Mouse (Mus musculus) liver, adult 2 months (tissue): ENCODE measurements around the gene Aurkaip1. TPM values are rescaled to one million over a fixed set of nuclear protein-coding genes. Genes with fewer than 3 reads are reported as not detected.

Source experiments
- DNase-seq: peaks from one replicate; pipeline ENCODE4 v3.0.0-alpha.2; 2011; ENCODE audit warnings: low read depth, low spot score; ENCODE audit errors: extremely low read depth
- H3K27ac ChIP-seq: fragments of 200-500 bp; replicated peaks from 2 replicates; pipeline ENCODE4 v1.5.1; 2012; ENCODE audit warnings: low read depth, mild to moderate bottlenecking, control low read depth, inconsistent platforms, low read length; ENCODE audit not compliant: insufficient read depth
- H3K27me3 ChIP-seq: fragments of 200-500 bp; 2 replicates; pipeline ENCODE4 v1.6.1; 2012; ENCODE audit warnings: mild to moderate bottlenecking, moderate library complexity, low read length, inconsistent platforms; ENCODE audit not compliant: control insufficient read depth, insufficient read depth
- H3K36me3 ChIP-seq: fragments of 200-500 bp; 2 replicates; pipeline ENCODE4 v1.6.1; 2012; ENCODE audit warnings: low read length, inconsistent platforms; ENCODE audit not compliant: control insufficient read depth, insufficient read depth
- H3K4me1 ChIP-seq: fragments of 200-500 bp; 2 replicates; pipeline ENCODE4 v1.6.1; 2011; ENCODE audit warnings: low read length; ENCODE audit not compliant: control insufficient read depth, insufficient read depth
- H3K4me3 ChIP-seq: fragments of 200-500 bp; 2 replicates; pipeline ENCODE4 v1.5.1; 2011; ENCODE audit warnings: low read depth, mild to moderate bottlenecking, control low read depth, low read length, moderate library complexity; ENCODE audit not compliant: insufficient read depth
- H3K79me2 ChIP-seq: fragments of 200-500 bp; 2 replicates; pipeline ENCODE4 v1.6.1; 2012; ENCODE audit warnings: inconsistent platforms, mild to moderate bottlenecking, low read length, moderate library complexity; ENCODE audit not compliant: control insufficient read depth, insufficient read depth
- H3K9ac ChIP-seq: fragments of 200-500 bp; 2 replicates; pipeline ENCODE4 v1.6.1; 2012; ENCODE audit warnings: low read depth, mild to moderate bottlenecking, control low read depth, inconsistent platforms, low read length
- CTCF ChIP-seq: fragments of 200-500 bp; IDR thresholded peaks from 2 replicates; pipeline ENCODE4 v1.5.1; 2011; ENCODE audit warnings: low read depth, low read length, control low read depth
- POLR2A ChIP-seq: fragments of 200-500 bp; IDR thresholded peaks from 2 replicates; pipeline ENCODE4 v1.6.1; 2011; ENCODE audit warnings: low read length, control low read depth; ENCODE audit not compliant: insufficient read depth; ENCODE audit errors: extremely low read depth
- WGBS: fragments of 180-500 bp; shearing (Covaris S2); methylation state at CpG from one replicate; pipeline ENCODE4 v1.1.7; 2018; 5-methylcytosine and 5-hydroxymethylcytosine counted together
- polyA plus RNA-seq: library from polyadenylated mRNA; depleted of rRNA; stranded (reverse); fragments of >200 nt; gene quantifications from 2 replicates; pipeline ENCODE4 v1.2.3, GENCODE M21; 2012; rRNA removed
- total RNA-seq: library from RNA; depleted of rRNA; stranded (reverse); fragments of >200 nt; gene quantifications from 2 replicates; pipeline ENCODE4 v1.2.3, GENCODE M21; 2014; rRNA removed

Gene Aurkaip1
- total and polyA plus RNA-seq, 2 experiments: 151 to 154 TPM

- WGBS: 64% methylated on average over 7 of the region's 7 CpGs
- H3K36me3 ChIP-seq: peaks cover 6% of the 10 kb centered on the region; the same call in 1 of the 2 replicates
- TF ChIP-seq POLR2A (no peak), CTCF (no peak)
- H3K27me3 ChIP-seq: no peaks in the 10 kb centered on the region
- no peaks in the 10 kb centered on the region for H3K4me1 ChIP-seq
- H3K9ac ChIP-seq: no peak overlapping the region
- no peak overlapping the region for H3K27ac ChIP-seq
- no peak overlapping the region for H3K4me3 ChIP-seq
- H3K79me2 ChIP-seq: no peaks in the 10 kb centered on the region
- DNase-seq: peak; percentile 39
These were observed 30.7 kb downstream of the Aurkaip1 start for GRCm38 (mm10) chr4:155861787-155862186.

DNA sequence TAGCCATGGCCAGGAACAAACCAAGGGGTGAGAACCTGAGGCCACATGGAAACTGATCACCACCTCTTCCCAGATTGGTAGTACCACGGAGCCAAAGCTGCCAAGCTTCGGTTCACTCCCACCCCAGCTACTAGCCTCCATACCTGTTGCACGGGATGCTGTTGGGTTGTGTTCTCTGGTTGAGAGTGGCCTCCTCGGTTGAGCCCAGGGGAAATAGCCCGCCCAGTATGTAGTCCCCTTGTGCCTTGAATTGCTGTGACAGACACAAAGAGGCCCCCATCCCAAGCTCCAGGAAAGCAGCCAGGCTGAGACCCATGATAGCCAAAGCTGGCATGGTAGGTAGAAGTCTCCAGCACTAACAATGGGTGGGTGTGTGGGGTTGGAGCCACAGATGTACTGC lies 31.9 kb downstream of the Aurkaip1 start, which contains the start of gene Tas1r3:
Tas1r3 (minus strand) TSS at position 362 of the 400 bp plus-strand sequence.
- no peak for DNase-seq
- Histone ChIP-seq H3K36me3 (peaks cover 6% of the 10 kb centered on the region; the same call in 1 of the 2 replicates), H3K27ac (no peak within 1 kb of the TSS), H3K79me2 (no peaks in the 10 kb centered on the region), H3K9ac (no peak within 1 kb of the TSS), H3K27me3 (no peaks in the 10 kb centered on the region), H3K4me1 (no peaks in the 10 kb centered on the region), H3K4me3 (no peak within 1 kb of the TSS)
- TF ChIP-seq CTCF (no peak), POLR2A (no peak)
- 78% methylated on average over 5 of the region's 5 CpGs for WGBS

- TF ChIP-seq POLR2A (no peak), CTCF (no peak)
- Histone ChIP-seq H3K27me3 (no peaks in the 10 kb centered on the region), H3K36me3 (peaks cover 4% of the 10 kb centered on the region; the same call in 1 of the 2 replicates), H3K9ac (peak overlapping the region; percentile 76), H3K4me3 (peak overlapping the region; percentile 90), H3K27ac (peak overlapping the region; percentile 30), H3K79me2 (peaks cover 4% of the 10 kb centered on the region; the same call in 1 of the 2 replicates), H3K4me1 (peaks cover 10% of the 10 kb centered on the region)
- 4% methylated on average over 22 of the region's 22 CpGs for WGBS
- DNase-seq: peak; percentile 57
These were observed 37.7 kb downstream of the Aurkaip1 start for GRCm38 (mm10) chr4:155868614-155869298.

- TF ChIP-seq CTCF (peak; percentile 39), POLR2A (peak; percentile 61)
- Histone ChIP-seq H3K27me3 (no peaks in the 10 kb centered on the region), H3K4me3 (peak within 1 kb of the TSS; percentile 90), H3K36me3 (peaks cover 5% of the 10 kb centered on the region; the same call in 1 of the 2 replicates), H3K79me2 (peaks cover 4% of the 10 kb centered on the region; the same call in 1 of the 2 replicates), H3K9ac (peak within 1 kb of the TSS; percentile 79), H3K27ac (peak within 1 kb of the TSS; percentile 30), H3K4me1 (peaks cover 10% of the 10 kb centered on the region)
- WGBS: under 1% methylated on average over 63 of the region's 63 CpGs
- DNase-seq: peak; percentile 84
These were observed 38.4 kb downstream of the Aurkaip1 start, which contains the start of the genes Cptp and Ints11 for GRCm38 (mm10) chr4:155869317-155870033. TSS of gene Cptp (minus strand) at chr4:155869440. TSS of gene Ints11 (plus strand) at chr4:155869546.

DNA sequence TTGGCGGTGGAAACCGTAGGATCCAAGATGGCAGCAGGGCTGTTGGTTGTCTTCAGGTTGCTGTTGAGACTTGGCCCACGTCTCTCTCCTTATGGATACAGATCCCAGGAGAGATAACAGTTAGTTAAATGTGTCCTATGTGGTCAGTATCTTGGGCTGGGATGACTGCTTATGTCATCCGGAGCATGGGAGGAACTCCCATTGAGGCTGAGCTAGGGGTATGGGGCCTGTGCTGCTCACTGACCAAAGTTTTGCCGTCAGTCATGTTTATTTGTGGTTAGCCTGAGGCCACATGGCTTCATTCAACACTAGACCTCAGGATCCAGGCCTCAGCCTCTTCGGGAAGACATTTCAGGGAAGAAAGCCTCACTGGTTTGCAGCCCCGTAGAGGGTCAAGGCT lies 40.3 kb downstream of the Aurkaip1 start:
- 76% methylated on average over 7 of the region's 7 CpGs for WGBS
- Histone ChIP-seq H3K36me3 (peaks cover 10% of the 10 kb centered on the region), H3K4me3 (no peak overlapping the region), H3K27me3 (no peaks in the 10 kb centered on the region), H3K4me1 (peaks cover 10% of the 10 kb centered on the region), H3K27ac (no peak overlapping the region), H3K79me2 (peaks cover 6% of the 10 kb centered on the region; the same call in 1 of the 2 replicates), H3K9ac (no peak overlapping the region)
- no peak for TF ChIP-seq POLR2A
- TF ChIP-seq CTCF: no peak
- DNase-seq: no peak

Other genes with a start within 250 kb of the Aurkaip1 start
- gene Slc35e2, start 229.9 kb upstream of the Aurkaip1 start, total RNA-seq: 63.5 and 65.6 TPM in 2 replicates
- gene Slc35e2, start 229.9 kb upstream of the Aurkaip1 start, polyA plus RNA-seq: 18.5 and 19.8 TPM in 2 replicates
- 8.5 and 11.2 TPM in 2 replicates for gene Cdk11b, start 206.4 kb upstream of the Aurkaip1 start, total RNA-seq
- gene Cdk11b, start 206.4 kb upstream of the Aurkaip1 start, polyA plus RNA-seq: 8.8 and 10.6 TPM in 2 replicates
- not detected in 2 replicates for gene Gm10563, start 185.9 kb upstream of the Aurkaip1 start, total RNA-seq
- gene Gm10563, start 185.9 kb upstream of the Aurkaip1 start, polyA plus RNA-seq: not detected in 2 replicates
- 1.7 and 1.8 TPM in 2 replicates for gene Mmp23, start 177.9 kb upstream of the Aurkaip1 start, total RNA-seq
- gene Mmp23, start 177.9 kb upstream of the Aurkaip1 start, polyA plus RNA-seq: 2.7 and 3.0 TPM in 2 replicates
- 16.4 and 19.0 TPM in 2 replicates for gene Mib2, start 162.1 kb upstream of the Aurkaip1 start, total RNA-seq
- 32.2 and 35.8 TPM in 2 replicates for gene Mib2, start 162.1 kb upstream of the Aurkaip1 start, polyA plus RNA-seq
- 0.37 and 0.54 TPM in 2 replicates for gene Fndc10, start 136.9 kb upstream of the Aurkaip1 start, total RNA-seq
- 0.77 and 1.2 TPM in 2 replicates for gene Fndc10, start 136.9 kb upstream of the Aurkaip1 start, polyA plus RNA-seq
- gene Ssu72, start 126.5 kb upstream of the Aurkaip1 start, total RNA-seq: 99.5 and 108 TPM in 2 replicates
- gene Ssu72, start 126.5 kb upstream of the Aurkaip1 start, polyA plus RNA-seq: 78.8 and 79.3 TPM in 2 replicates
- gene Tmem240, start 96.5 kb upstream of the Aurkaip1 start, total RNA-seq: under 0.01 and 0.20 TPM in 2 replicates
- 0.07 and 0.20 TPM in 2 replicates for gene Tmem240, start 96.5 kb upstream of the Aurkaip1 start, polyA plus RNA-seq
- gene Atad3a, start 70.2 kb upstream of the Aurkaip1 start, total RNA-seq: 54.5 and 71.8 TPM in 2 replicates
- gene Atad3a, start 70.2 kb upstream of the Aurkaip1 start, polyA plus RNA-seq: 83.0 and 129 TPM in 2 replicates
- gene Vwa1, start 56.6 kb upstream of the Aurkaip1 start, total RNA-seq: 0.46 and 0.47 TPM in 2 replicates
- gene Vwa1, start 56.6 kb upstream of the Aurkaip1 start, polyA plus RNA-seq: 0.32 and 0.56 TPM in 2 replicates
- 0.74 and 0.87 TPM in 2 replicates for gene Tmem88b, start 45.4 kb upstream of the Aurkaip1 start, total RNA-seq
- 1.3 and 1.9 TPM in 2 replicates for gene Tmem88b, start 45.4 kb upstream of the Aurkaip1 start, polyA plus RNA-seq
- gene Ankrd65, start 40.8 kb upstream of the Aurkaip1 start, total RNA-seq: not detected in 2 replicates
- gene Ankrd65, start 40.8 kb upstream of the Aurkaip1 start, polyA plus RNA-seq: not detected in 2 replicates
- gene Mrpl20, start 28.4 kb upstream of the Aurkaip1 start, total RNA-seq: 72.4 and 73.0 TPM in 2 replicates
- 29.7 and 37.4 TPM in 2 replicates for gene Mrpl20, start 28.4 kb upstream of the Aurkaip1 start, polyA plus RNA-seq
- gene Ccnl2, start 18.8 kb upstream of the Aurkaip1 start, total RNA-seq: 54.9 and 56.1 TPM in 2 replicates
- 33.9 and 61.8 TPM in 2 replicates for gene Ccnl2, start 18.8 kb upstream of the Aurkaip1 start, polyA plus RNA-seq
- 7.5 and 8.8 TPM in 2 replicates for gene Mxra8, start 8.4 kb downstream of the Aurkaip1 start, total RNA-seq
- 15.4 and 17.2 TPM in 2 replicates for gene Mxra8, start 8.4 kb downstream of the Aurkaip1 start, polyA plus RNA-seq
- gene Dvl1, start 16.1 kb downstream of the Aurkaip1 start, total RNA-seq: 40.5 and 44.6 TPM in 2 replicates
- gene Dvl1, start 16.1 kb downstream of the Aurkaip1 start, polyA plus RNA-seq: 101 and 162 TPM in 2 replicates
- gene Tas1r3, start 32.1 kb downstream of the Aurkaip1 start, total RNA-seq: 0.37 and 0.47 TPM in 2 replicates
- 0.12 and 0.35 TPM in 2 replicates for gene Tas1r3, start 32.1 kb downstream of the Aurkaip1 start, polyA plus RNA-seq
- gene Cptp, start 38.2 kb downstream of the Aurkaip1 start, total RNA-seq: 5.7 and 7.5 TPM in 2 replicates
- 32.1 and 48.6 TPM in 2 replicates for gene Cptp, start 38.2 kb downstream of the Aurkaip1 start, polyA plus RNA-seq
- 13.6 and 18.8 TPM in 2 replicates for gene Ints11, start 38.3 kb downstream of the Aurkaip1 start, total RNA-seq
- gene Ints11, start 38.3 kb downstream of the Aurkaip1 start, polyA plus RNA-seq: 15.8 and 20.9 TPM in 2 replicates
- gene Pusl1, start 60.5 kb downstream of the Aurkaip1 start, total RNA-seq: 13.6 and 15.5 TPM in 2 replicates
- 33.5 and 35.0 TPM in 2 replicates for gene Pusl1, start 60.5 kb downstream of the Aurkaip1 start, polyA plus RNA-seq
- 2.5 and 3.4 TPM in 2 replicates for gene Acap3, start 60.5 kb downstream of the Aurkaip1 start, total RNA-seq
- gene Acap3, start 60.5 kb downstream of the Aurkaip1 start, polyA plus RNA-seq: 4.9 and 6.9 TPM in 2 replicates
- 21.6 and 27.6 TPM in 2 replicates for gene Ube2j2, start 112.6 kb downstream of the Aurkaip1 start, total RNA-seq
- gene Ube2j2, start 112.6 kb downstream of the Aurkaip1 start, polyA plus RNA-seq: 43.4 and 46.1 TPM in 2 replicates
- gene C1qtnf12, start 131.0 kb downstream of the Aurkaip1 start, total RNA-seq: 1.8 and 2.1 TPM in 2 replicates
- gene C1qtnf12, start 131.0 kb downstream of the Aurkaip1 start, polyA plus RNA-seq: 2.6 and 3.3 TPM in 2 replicates
- 2.8 TPM in 2 replicates for gene B3galt6, start 161.4 kb downstream of the Aurkaip1 start, total RNA-seq
- gene B3galt6, start 161.4 kb downstream of the Aurkaip1 start, polyA plus RNA-seq: 2.5 and 2.6 TPM in 2 replicates
- 141 and 156 TPM in 2 replicates for gene Sdf4, start 161.6 kb downstream of the Aurkaip1 start, total RNA-seq
- 34.9 and 37.2 TPM in 2 replicates for gene Sdf4, start 161.6 kb downstream of the Aurkaip1 start, polyA plus RNA-seq
- 0.65 and 0.67 TPM in 2 replicates for gene Tnfrsf4, start 182.6 kb downstream of the Aurkaip1 start, total RNA-seq
- 0.83 and 2.5 TPM in 2 replicates for gene Tnfrsf4, start 182.6 kb downstream of the Aurkaip1 start, polyA plus RNA-seq
- gene Tnfrsf18, start 194.9 kb downstream of the Aurkaip1 start, total RNA-seq: 0.94 TPM in 1 of 2 replicates, not detected in the other
- gene Tnfrsf18, start 194.9 kb downstream of the Aurkaip1 start, polyA plus RNA-seq: 0.41 and 0.81 TPM in 2 replicates
- 0.37 TPM in 1 of 2 replicates, not detected in the other for gene Ttll10, start 228.1 kb downstream of the Aurkaip1 start, total RNA-seq
- 0.11 and 0.12 TPM in 2 replicates for gene Ttll10, start 228.1 kb downstream of the Aurkaip1 start, polyA plus RNA-seq